Mouse (Mus musculus): ENCODE data around the gene C1qc. TPM values are rescaled to one million over a fixed set of nuclear protein-coding genes. Genes with fewer than 3 reads are reported as not detected.

Gene C1qc
- polyA plus RNA-seq (2015; fragmentation: Nextera tagmentation; extraction: Ambion mirVana): 13.9 and 20.8 TPM in 2 replicates

- Histone ChIP-seq H3K9me3 (replicated peaks; ENCODE audit: control insufficient read depth, low read length, poor library complexity, severe bottlenecking) (no peaks in the 10 kb centered on the region), H3K27me3 (ENCODE audit: control insufficient read depth, insufficient read depth, low read depth, low read length) (peaks cover 29% of the 10 kb centered on the region), H3K36me3 (ENCODE audit: control insufficient read depth, insufficient read depth, low read length) (no peaks in the 10 kb centered on the region), H3K4me3 (ENCODE audit: low read depth, low read length) (no peak within 1 kb of the TSS), H3K4me2 (ENCODE audit: low read length) (no peak within 1 kb of the TSS), H3K27ac (ENCODE audit: low read length) (no peak within 1 kb of the TSS), H3K4me1 (ENCODE audit: control insufficient read depth, insufficient read depth, low read length) (peaks cover 6% of the 10 kb centered on the region; the same call in 1 of the 2 replicates), H3K9ac (ENCODE audit: low read depth, low read length) (no peak within 1 kb of the TSS)
- 66% methylated on average over 5 of the region's 5 CpGs for WGBS
- no peak for ATAC-seq
Measured at GRCm38 (mm10) chr4:136892811-136893210, at the start of gene C1qc. Gene C1qc (minus strand): TSS chr4:136893065.

GRCm38 (mm10) chr4:136937935-136938334 is 45.1 kb upstream of the C1qc start:
- Histone ChIP-seq H3K36me3 (ENCODE audit: control insufficient read depth, insufficient read depth, low read length) (peaks cover under 1% of the 10 kb centered on the region; the same call in 1 of the 2 replicates), H3K4me1 (ENCODE audit: control insufficient read depth, insufficient read depth, low read length) (peaks cover 10% of the 10 kb centered on the region), H3K4me3 (ENCODE audit: low read depth, low read length) (no peak overlapping the region), H3K4me2 (ENCODE audit: low read length) (no peak overlapping the region), H3K9me3 (replicated peaks; ENCODE audit: control insufficient read depth, low read length, poor library complexity, severe bottlenecking) (no peaks in the 10 kb centered on the region), H3K9ac (ENCODE audit: low read depth, low read length) (no peak overlapping the region), H3K27me3 (ENCODE audit: control insufficient read depth, insufficient read depth, low read depth, low read length) (peaks cover 6% of the 10 kb centered on the region), H3K27ac (ENCODE audit: low read length) (no peak overlapping the region)
- WGBS: 84% methylated on average over 5 of the region's 5 CpGs
- no peak for ATAC-seq

- Histone ChIP-seq H3K27me3 (ENCODE audit: control insufficient read depth, insufficient read depth, low read depth, low read length) (peaks cover 7% of the 10 kb centered on the region), H3K9me3 (replicated peaks; ENCODE audit: control insufficient read depth, low read length, poor library complexity, severe bottlenecking) (no peaks in the 10 kb centered on the region), H3K27ac (ENCODE audit: low read length) (no peak overlapping the region), H3K9ac (ENCODE audit: low read depth, low read length) (no peak overlapping the region), H3K4me1 (ENCODE audit: control insufficient read depth, insufficient read depth, low read length) (peaks cover 4% of the 10 kb centered on the region), H3K4me3 (ENCODE audit: low read depth, low read length) (no peak overlapping the region), H3K36me3 (ENCODE audit: control insufficient read depth, insufficient read depth, low read length) (peaks cover 2% of the 10 kb centered on the region; the same call in 1 of the 2 replicates), H3K4me2 (ENCODE audit: low read length) (no peak overlapping the region)
- no peak for ATAC-seq
- 82% methylated on average over 4 of the region's 4 CpGs for WGBS
Measured at GRCm38 (mm10) chr4:136937344-136937743, 44.5 kb upstream of the C1qc start.

- H3K4me2 ChIP-seq (ENCODE audit: low read length): no peak overlapping the region
- ATAC-seq: no peak
- no peak overlapping the region for H3K9ac ChIP-seq (ENCODE audit: low read depth, low read length)
- peaks cover 2% of the 10 kb centered on the region; the same call in 1 of the 2 replicates for H3K36me3 ChIP-seq (ENCODE audit: control insufficient read depth, insufficient read depth, low read length)
- H3K9me3 ChIP-seq (replicated peaks; ENCODE audit: control insufficient read depth, low read length, poor library complexity, severe bottlenecking): no peaks in the 10 kb centered on the region
- 40% methylated on average over 18 of the region's 18 CpGs for WGBS
- H3K27ac ChIP-seq (ENCODE audit: low read length): no peak overlapping the region
- H3K4me3 ChIP-seq (ENCODE audit: low read depth, low read length): no peak overlapping the region
- no peaks in the 10 kb centered on the region for H3K4me1 ChIP-seq (ENCODE audit: control insufficient read depth, insufficient read depth, low read length)
- H3K27me3 ChIP-seq (ENCODE audit: control insufficient read depth, insufficient read depth, low read depth, low read length): peaks cover 12% of the 10 kb centered on the region
Measured at GRCm38 (mm10) chr4:136934746-136935613, 42.1 kb upstream of the C1qc start.

- H3K27ac ChIP-seq (ENCODE audit: low read length): no peak overlapping the region
- ATAC-seq: no peak
- no peak overlapping the region for H3K4me3 ChIP-seq (ENCODE audit: low read depth, low read length)
- 88% methylated on average over 8 of the region's 8 CpGs for WGBS
- peaks cover 2% of the 10 kb centered on the region; the same call in 1 of the 2 replicates for H3K36me3 ChIP-seq (ENCODE audit: control insufficient read depth, insufficient read depth, low read length)
- no peak overlapping the region for H3K9ac ChIP-seq (ENCODE audit: low read depth, low read length)
- H3K9me3 ChIP-seq (replicated peaks; ENCODE audit: control insufficient read depth, low read length, poor library complexity, severe bottlenecking): no peaks in the 10 kb centered on the region
- H3K4me2 ChIP-seq (ENCODE audit: low read length): no peak overlapping the region
- peaks cover 15% of the 10 kb centered on the region for H3K27me3 ChIP-seq (ENCODE audit: control insufficient read depth, insufficient read depth, low read depth, low read length)
- H3K4me1 ChIP-seq (ENCODE audit: control insufficient read depth, insufficient read depth, low read length): peaks cover 4% of the 10 kb centered on the region; the same call in 1 of the 2 replicates
Measured at GRCm38 (mm10) chr4:136930474-136930873, 37.6 kb upstream of the C1qc start.

- ATAC-seq: no peak
- Histone ChIP-seq H3K9me3 (replicated peaks; ENCODE audit: control insufficient read depth, low read length, poor library complexity, severe bottlenecking) (no peaks in the 10 kb centered on the region), H3K36me3 (ENCODE audit: control insufficient read depth, insufficient read depth, low read length) (peaks cover 2% of the 10 kb centered on the region; the same call in 1 of the 2 replicates), H3K27ac (ENCODE audit: low read length) (no peak overlapping the region), H3K4me1 (ENCODE audit: control insufficient read depth, insufficient read depth, low read length) (peaks cover 4% of the 10 kb centered on the region; the same call in 1 of the 2 replicates), H3K4me2 (ENCODE audit: low read length) (no peak overlapping the region), H3K4me3 (ENCODE audit: low read depth, low read length) (no peak overlapping the region), H3K9ac (ENCODE audit: low read depth, low read length) (no peak overlapping the region), H3K27me3 (ENCODE audit: control insufficient read depth, insufficient read depth, low read depth, low read length) (peaks cover 21% of the 10 kb centered on the region)
- 7% methylated on average over 5 of the region's 5 CpGs for WGBS
Measured at GRCm38 (mm10) chr4:136928928-136929327, 36.1 kb upstream of the C1qc start.

GRCm38 (mm10) chr4:136925804-136926203 is 32.9 kb upstream of the C1qc start:
- WGBS: 5% methylated on average over 15 of the region's 15 CpGs
- H3K9me3 ChIP-seq (replicated peaks; ENCODE audit: control insufficient read depth, low read length, poor library complexity, severe bottlenecking): no peaks in the 10 kb centered on the region
- H3K27me3 ChIP-seq (ENCODE audit: control insufficient read depth, insufficient read depth, low read depth, low read length): peaks cover 19% of the 10 kb centered on the region
- H3K36me3 ChIP-seq (ENCODE audit: control insufficient read depth, insufficient read depth, low read length): no peaks in the 10 kb centered on the region
- H3K4me3 ChIP-seq (ENCODE audit: low read depth, low read length): no peak overlapping the region
- H3K27ac ChIP-seq (ENCODE audit: low read length): no peak overlapping the region
- H3K4me2 ChIP-seq (ENCODE audit: low read length): no peak overlapping the region
- H3K9ac ChIP-seq (ENCODE audit: low read depth, low read length): no peak overlapping the region; the same call in 1 of the 2 replicates
- H3K4me1 ChIP-seq (ENCODE audit: control insufficient read depth, insufficient read depth, low read length): peaks cover 9% of the 10 kb centered on the region
- ATAC-seq: no peak

GRCm38 (mm10) chr4:136924529-136924928 is 31.7 kb upstream of the C1qc start:
- ATAC-seq: no peak
- no peak overlapping the region for H3K9ac ChIP-seq (ENCODE audit: low read depth, low read length)
- H3K4me3 ChIP-seq (ENCODE audit: low read depth, low read length): no peak overlapping the region
- H3K27me3 ChIP-seq (ENCODE audit: control insufficient read depth, insufficient read depth, low read depth, low read length): peaks cover 17% of the 10 kb centered on the region
- no peak overlapping the region for H3K4me2 ChIP-seq (ENCODE audit: low read length)
- 8% methylated on average over 6 of the region's 6 CpGs for WGBS
- no peaks in the 10 kb centered on the region for H3K9me3 ChIP-seq (replicated peaks; ENCODE audit: control insufficient read depth, low read length, poor library complexity, severe bottlenecking)
- H3K4me1 ChIP-seq (ENCODE audit: control insufficient read depth, insufficient read depth, low read length): peaks cover 9% of the 10 kb centered on the region
- H3K27ac ChIP-seq (ENCODE audit: low read length): no peak overlapping the region
- H3K36me3 ChIP-seq (ENCODE audit: control insufficient read depth, insufficient read depth, low read length): no peaks in the 10 kb centered on the region

GRCm38 (mm10) chr4:136919526-136919925 is 26.7 kb upstream of the C1qc start:
- peaks cover 14% of the 10 kb centered on the region for H3K4me1 ChIP-seq (ENCODE audit: control insufficient read depth, insufficient read depth, low read length)
- no peak overlapping the region for H3K27ac ChIP-seq (ENCODE audit: low read length)
- H3K4me3 ChIP-seq (ENCODE audit: low read depth, low read length): no peak overlapping the region
- no peaks in the 10 kb centered on the region for H3K9me3 ChIP-seq (replicated peaks; ENCODE audit: control insufficient read depth, low read length, poor library complexity, severe bottlenecking)
- H3K9ac ChIP-seq (ENCODE audit: low read depth, low read length): no peak overlapping the region
- no peak for ATAC-seq
- H3K36me3 ChIP-seq (ENCODE audit: control insufficient read depth, insufficient read depth, low read length): no peaks in the 10 kb centered on the region
- 82% methylated on average over 3 of the region's 3 CpGs for WGBS
- no peak overlapping the region for H3K4me2 ChIP-seq (ENCODE audit: low read length)
- H3K27me3 ChIP-seq (ENCODE audit: control insufficient read depth, insufficient read depth, low read depth, low read length): peaks cover 8% of the 10 kb centered on the region; the same call in 1 of the 2 replicates
